Mouse (Mus musculus): ENCODE data around the gene Dkkl1.

- no peak for TF ChIP-seq CTCF (conservative IDR thresholded peaks at IDR 0.05; ENCODE audit: low read length)
- no peak for TF ChIP-seq NANOG (IDR thresholded peaks at IDR 0.05; ENCODE audit: borderline replicate concordance, low read length)
These were observed 47.1 kb downstream of the Dkkl1 start for GRCm38 (mm10) chr7:45164833-45165232.
